Mouse (Mus musculus): ENCODE results near the gene Lbhd1. TPM values are rescaled to one million over a fixed set of nuclear protein-coding genes. Genes with fewer than 3 reads are reported as not detected.
"Not testable (repeated sequence)": the region's sequence is repeated elsewhere in the genome, so short reads cannot be mapped to it uniquely, and the experiment has no call there.

Lbhd1 gene
- 1 to 10 TPM; 2.1 to 5.6 TPM for total RNA-seq (2021)

GRCm38 (mm10) chr19:8883616-8884015 lies at the start of gene Lbhd1, which contains the start of gene Gm49403:
Gene Lbhd1, plus strand, starts transcription at chr19:8883732.
Gene Gm49403, plus strand, starts transcription at chr19:8883930.
- DNase-seq = no peak

DNA sequence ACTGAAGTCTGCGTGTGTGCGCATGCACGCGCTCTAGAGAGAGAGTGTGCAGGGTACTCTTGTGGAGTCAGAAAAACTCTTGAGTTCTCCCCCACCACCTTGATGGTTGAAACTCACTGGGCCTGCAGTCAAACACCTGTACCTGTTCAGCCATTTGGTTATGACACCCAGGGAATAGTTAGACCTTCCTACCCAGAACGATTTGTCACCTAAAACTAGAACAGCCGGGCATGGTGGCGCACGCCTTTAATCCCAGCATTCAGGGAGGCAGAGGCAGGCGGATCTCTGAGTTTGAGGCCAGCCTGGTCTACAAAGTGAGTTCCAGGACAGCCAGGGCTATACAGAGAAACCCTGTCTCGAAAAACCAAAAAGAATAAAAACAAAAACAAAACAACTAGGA lies 47.2 kb upstream of the Lbhd1 start:
- DNase-seq = not testable (repeated sequence)

DNA sequence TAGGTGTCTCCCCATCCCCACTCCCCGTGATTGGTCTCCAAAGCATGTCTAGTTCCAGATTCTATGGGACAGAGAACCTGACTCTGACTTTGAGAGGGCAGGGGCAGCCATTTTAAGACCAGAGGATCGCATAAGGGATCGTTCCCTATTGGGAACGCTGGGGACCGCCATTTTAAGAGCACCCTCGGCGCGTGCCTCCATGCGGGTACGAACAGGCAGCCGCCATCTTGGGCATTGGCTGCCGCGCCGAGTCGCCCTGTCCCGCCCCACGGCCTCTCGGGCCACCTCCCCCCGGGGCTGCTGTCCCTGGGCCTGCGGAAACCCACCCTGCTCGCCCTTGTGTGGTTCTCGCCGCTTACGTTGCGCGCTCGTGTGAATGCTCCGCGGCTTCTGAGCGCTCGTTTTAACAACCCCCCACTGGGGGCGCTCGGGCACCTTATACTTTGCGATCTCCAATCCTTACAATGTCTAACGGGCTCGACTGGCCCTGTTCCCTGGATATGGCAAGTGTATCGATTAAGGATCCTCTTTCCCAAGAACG lies 46.2 kb upstream of the Lbhd1 start, which contains the start of gene Bscl2:
Bscl2 (plus strand) TSS at position 217 of the 541 bp plus-strand sequence.
- peak; percentile 87 for DNase-seq

- DNase-seq = peak; percentile 55
These were observed 45.3 kb upstream of the Lbhd1 start for GRCm38 (mm10) chr19:8838041-8838730.

GRCm38 (mm10) chr19:8839103-8839907 lies 44.2 kb upstream of the Lbhd1 start, which contains the start of gene Gng3:
Gene Gng3, minus strand, starts transcription at chr19:8839194.
- DNase-seq = no peak

DNA sequence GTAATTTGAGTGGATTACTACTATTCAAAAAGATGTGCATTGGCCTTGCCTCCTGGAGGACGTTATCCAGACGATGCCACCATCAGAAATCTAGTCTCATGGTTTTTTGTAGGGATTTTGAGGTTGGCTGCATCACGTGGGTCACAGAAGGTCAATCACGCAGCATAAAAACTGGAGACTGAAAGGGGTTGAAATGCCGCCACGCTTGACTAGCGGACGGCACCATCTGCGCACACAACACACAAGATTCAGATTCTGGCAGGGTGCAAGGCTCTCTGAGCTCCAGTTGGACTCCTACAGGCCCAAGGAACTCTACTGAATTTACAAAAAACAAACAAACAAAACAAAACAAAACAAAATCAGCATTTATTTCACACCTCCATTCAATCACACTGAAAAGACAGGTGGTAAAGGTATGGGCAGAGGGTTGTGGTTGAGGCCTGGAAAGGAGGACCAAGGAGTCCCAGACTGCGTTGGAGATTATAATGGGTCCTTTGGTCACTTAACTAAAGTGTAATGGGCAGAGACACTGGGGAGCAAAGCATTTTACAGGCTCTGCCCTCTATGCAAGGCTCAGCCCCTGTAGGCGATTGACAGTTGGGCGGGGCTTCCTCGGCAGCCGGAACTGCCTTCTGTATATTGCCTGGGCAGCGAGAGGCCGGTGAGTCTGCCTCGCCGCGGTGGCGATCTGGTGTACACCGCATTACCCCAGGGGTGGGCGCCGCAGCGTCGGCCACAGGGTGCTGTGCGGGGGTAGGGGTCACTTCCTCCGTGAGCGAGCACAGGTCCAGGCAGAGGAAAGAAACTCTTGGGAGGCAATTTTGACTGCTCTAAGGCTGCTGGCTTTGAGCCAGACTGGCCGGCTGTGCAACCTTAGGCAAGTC lies 43.4 kb upstream of the Lbhd1 start:
- DNase-seq = peak; percentile 78

DNA sequence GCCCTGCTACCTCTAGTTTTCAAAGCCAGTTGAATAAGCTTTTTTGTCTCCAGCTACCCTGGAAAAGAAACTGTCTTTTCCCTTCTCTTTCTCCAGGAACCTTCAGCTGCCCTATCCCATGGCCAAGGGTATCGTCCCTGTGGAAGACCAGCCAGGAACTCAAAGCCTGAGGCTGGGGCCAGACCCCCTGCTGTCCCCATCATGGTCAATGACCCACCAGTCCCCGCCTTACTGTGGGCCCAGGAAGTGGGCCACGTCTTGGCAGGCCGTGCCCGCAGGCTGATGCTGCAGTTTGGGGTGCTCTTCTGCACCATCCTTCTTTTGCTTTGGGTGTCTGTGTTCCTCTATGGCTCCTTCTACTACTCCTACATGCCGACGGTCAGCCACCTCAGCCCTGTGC lies 42.5 kb upstream of the Lbhd1 start:
- no peak for DNase-seq

- no peak for DNase-seq
These were observed 40.6 kb upstream of the Lbhd1 start for GRCm38 (mm10) chr19:8842961-8843360.

- DNase-seq = peak; percentile 87
These were observed 39.0 kb upstream of the Lbhd1 start for GRCm38 (mm10) chr19:8844371-8845129.

- DNase-seq = no peak
These were observed 35.2 kb upstream of the Lbhd1 start for GRCm38 (mm10) chr19:8848356-8848755.

GRCm38 (mm10) chr19:8850402-8850901 lies 33.1 kb upstream of the Lbhd1 start, which contains the start of gene Lrrn4cl:
Gene Lrrn4cl, plus strand, starts transcription at chr19:8850768.
- DNase-seq = peak; percentile 58

DNA sequence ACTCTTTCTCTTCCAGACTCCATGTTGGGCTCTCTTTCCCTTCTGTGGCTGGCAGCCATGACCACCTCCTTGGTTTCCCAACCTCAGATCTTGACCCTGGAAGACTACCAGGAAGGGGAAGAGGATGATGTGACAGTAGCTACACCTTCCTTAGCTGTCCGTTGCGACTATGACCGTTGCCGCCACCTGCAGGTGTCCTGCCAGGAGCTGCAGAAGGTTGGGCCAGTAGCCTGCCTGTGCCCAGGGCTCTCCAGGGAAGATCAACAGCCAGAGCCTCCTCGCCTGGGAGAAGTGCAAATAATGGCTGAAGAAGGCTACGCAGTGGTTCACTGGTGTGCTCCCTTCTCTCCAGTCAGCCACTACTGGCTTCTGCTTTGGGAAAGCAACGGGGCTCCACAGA lies 31.9 kb upstream of the Lbhd1 start:
- no peak for DNase-seq

DNA sequence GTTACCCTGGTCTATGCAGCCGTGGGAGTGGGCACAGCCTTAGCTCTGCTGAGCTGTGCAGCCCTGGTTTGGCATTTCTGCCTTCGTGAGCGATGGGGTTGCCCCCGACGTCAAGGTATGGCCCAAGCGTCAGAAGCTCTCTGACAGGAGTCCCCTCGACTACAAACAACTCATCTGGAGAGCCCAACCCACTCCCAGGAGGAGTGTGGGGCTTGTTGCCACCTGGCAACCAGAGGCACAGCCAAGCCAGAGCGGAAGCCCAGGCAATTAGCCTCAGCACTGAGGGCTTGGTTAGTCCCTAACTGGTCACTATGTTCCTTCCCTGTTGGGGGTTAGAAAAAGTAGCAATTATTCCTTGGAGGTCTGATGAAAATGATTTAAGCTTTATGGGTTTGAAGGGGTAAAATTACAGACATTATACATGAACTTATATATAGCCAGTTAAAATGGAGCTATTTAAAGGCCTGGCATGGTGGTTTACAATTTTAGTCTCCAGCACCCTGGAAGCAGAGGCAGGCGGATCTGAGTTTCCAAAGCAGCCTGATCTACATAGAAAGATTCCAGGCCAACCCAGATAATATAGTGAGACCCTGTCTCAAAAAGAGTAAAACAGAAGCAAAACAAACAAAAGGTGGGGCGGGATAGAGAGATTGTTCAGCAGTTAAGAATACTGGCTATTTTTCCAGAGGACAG lies 31.1 kb upstream of the Lbhd1 start:
- no peak for DNase-seq

DNA sequence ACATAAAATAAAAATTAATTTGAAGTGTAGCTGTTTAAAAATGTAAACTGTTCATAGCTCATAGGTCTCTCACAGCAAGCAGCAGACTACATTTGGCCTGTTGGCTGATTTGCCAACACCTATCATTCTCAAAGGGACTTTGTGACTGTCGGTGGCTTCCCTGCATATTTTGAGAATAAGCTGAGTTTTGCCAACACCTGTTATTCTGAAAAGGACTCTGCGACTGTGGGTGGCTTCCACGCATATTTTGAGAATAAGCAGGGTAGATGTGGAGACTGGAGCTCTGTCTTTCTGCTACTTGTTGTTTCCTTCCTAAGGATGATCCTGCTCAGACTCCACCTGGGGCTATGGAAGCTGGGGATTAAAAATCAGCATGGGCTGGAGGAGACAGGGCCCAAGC lies 30.4 kb upstream of the Lbhd1 start:
- DNase-seq = no peak

GRCm38 (mm10) chr19:8857689-8858088 lies 25.8 kb upstream of the Lbhd1 start:
- DNase-seq = peak; percentile 71

GRCm38 (mm10) chr19:8859018-8859417 lies 24.5 kb upstream of the Lbhd1 start:
- no peak for DNase-seq

DNA sequence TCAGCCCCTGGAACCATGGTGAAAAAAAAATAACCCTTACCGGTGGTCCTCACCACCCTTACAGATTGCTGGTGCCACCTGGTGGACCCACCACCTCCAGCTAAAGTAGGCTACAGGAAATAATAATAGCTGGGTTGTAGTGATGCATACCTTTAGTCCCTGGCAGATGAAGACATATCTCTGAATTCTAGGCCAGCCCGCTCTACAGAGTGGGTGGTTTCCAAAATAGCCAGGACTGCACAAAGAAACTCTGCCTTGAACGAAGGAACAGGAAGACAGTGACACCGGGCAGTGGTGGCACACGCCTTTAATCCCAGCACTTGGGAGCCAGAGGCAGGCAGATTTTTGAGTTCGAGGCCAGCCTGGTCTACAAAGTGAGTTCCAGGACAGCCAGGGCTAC lies 19.3 kb upstream of the Lbhd1 start:
- DNase-seq = no peak

GRCm38 (mm10) chr19:8870381-8870780 lies 13.2 kb upstream of the Lbhd1 start:
- DNase-seq = not testable (repeated sequence)

GRCm38 (mm10) chr19:8870838-8871237 lies 12.7 kb upstream of the Lbhd1 start:
- DNase-seq = no peak

Measured in heart, postnatal 4 days (tissue).